Mouse (Mus musculus): ENCODE measurements around the gene Dtx4. TPM values are rescaled to one million over a fixed set of nuclear protein-coding genes. Genes with fewer than 3 reads are reported as not detected.

Dtx4 gene
- polyA plus RNA-seq, 1 experiment from 2014 or later: 1.8 TPM

DNA sequence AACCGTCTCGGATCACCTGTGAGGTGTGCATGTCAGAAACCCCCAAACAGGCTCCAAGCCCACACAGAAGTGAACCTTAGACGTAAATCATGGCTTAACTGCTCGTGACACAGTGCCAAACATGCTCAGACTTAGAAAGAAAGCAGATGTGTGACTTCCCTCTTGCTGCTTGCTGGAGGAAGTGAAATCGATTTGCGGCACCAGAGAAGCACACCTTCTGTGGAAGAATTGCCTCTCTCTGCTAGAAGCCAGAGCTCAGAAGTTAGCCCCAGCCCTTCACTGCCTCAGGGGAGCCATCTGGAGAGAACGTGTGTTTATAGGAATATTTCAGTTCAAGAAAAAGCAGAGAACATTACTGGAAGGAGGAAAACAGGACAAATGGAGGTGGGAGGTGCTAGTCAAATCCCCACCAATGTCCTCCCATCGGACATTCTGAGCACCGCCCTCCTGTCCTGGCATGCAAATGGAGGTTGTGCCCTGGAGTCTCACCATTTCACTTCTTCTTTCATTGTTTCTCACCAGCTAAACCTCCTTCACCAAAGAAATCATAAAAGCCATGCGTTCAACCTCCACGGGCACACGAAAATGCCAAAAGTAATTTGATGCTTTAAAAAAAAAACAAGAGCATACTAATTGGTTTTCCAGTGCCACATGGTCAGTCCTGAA is 43.7 kb downstream of the Dtx4 start:
- Histone ChIP-seq H3K27me3 (ENCODE audit: low read depth, poor library complexity, severe bottlenecking) (no peaks in the 10 kb centered on the region), H3K27ac (peak overlapping the region; percentile 50), H3K4me1 (peaks cover 8% of the 10 kb centered on the region; the same call in 1 of the 2 replicates), H3K4me3 (peak overlapping the region; percentile 33), H3K36me3 (no peaks in the 10 kb centered on the region), H3K9me3 (replicated peaks) (no peaks in the 10 kb centered on the region)
- WGBS: 63% methylated on average over 12 of the region's 12 CpGs
- peak; percentile 40 for DNase-seq (ENCODE audit: low spot score)

DNA sequence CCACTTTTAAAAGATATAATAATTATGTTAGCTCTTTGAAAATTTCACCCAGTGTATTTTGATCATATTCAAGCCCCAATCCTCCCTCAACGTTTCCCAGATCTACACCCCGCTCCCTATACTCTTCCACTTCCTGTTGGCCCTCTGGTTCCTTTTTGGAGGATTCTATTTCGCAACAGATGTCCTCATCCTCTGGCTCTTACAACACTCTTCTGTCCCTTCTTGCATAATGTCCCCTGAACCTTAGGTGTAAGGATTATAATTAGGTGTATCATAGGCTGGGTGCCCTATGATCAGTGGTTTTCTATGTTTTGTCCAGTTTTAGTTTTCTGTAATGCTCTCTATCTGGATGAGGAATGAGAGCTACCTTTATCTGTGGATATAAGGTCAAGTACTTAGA is 56.2 kb downstream of the Dtx4 start:
- WGBS: 90% methylated on average over 3 of the region's 3 CpGs
- no peak overlapping the region for H3K4me3 ChIP-seq

DNA sequence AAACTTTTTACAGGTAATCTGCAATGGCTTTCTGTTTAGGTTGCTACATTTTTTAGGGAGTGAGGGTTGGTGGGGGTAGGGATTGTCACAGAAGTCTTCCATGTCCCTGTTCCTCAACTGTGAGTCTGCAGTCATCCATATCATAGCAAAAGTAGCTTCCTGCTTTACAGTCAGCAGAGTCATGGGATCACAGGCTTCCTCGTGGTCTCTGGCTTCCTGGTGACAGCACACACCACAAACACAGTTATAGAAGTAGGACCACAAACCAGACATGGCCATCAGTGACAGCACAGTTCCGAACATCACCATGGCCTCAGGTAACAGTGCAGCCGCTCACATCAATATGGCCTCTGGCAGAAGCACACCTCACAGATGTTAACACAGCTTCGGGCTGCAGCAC is 58.7 kb downstream of the Dtx4 start:
- H3K27ac ChIP-seq: no peak overlapping the region
- no peaks in the 10 kb centered on the region for H3K4me1 ChIP-seq
- DNase-seq (ENCODE audit: low spot score): no peak
- H3K36me3 ChIP-seq: no peaks in the 10 kb centered on the region
- no peaks in the 10 kb centered on the region for H3K9me3 ChIP-seq (replicated peaks)
- H3K4me3 ChIP-seq: no peak overlapping the region
- whole genome bisulfite sequencing: 89% methylated on average over 4 of the region's 4 CpGs
- no peaks in the 10 kb centered on the region for H3K27me3 ChIP-seq (ENCODE audit: low read depth, poor library complexity, severe bottlenecking)

More for the DNA sequence above, 56.2 kb downstream of the Dtx4 start:
- no peaks in the 10 kb centered on the region for H3K9me3 ChIP-seq (replicated peaks)
- no peak overlapping the region for H3K27ac ChIP-seq
- DNase-seq (ENCODE audit: low spot score): no peak
- no peaks in the 10 kb centered on the region for H3K36me3 ChIP-seq
- H3K27me3 ChIP-seq (ENCODE audit: low read depth, poor library complexity, severe bottlenecking): no peaks in the 10 kb centered on the region
- no peaks in the 10 kb centered on the region for H3K4me1 ChIP-seq

DNA sequence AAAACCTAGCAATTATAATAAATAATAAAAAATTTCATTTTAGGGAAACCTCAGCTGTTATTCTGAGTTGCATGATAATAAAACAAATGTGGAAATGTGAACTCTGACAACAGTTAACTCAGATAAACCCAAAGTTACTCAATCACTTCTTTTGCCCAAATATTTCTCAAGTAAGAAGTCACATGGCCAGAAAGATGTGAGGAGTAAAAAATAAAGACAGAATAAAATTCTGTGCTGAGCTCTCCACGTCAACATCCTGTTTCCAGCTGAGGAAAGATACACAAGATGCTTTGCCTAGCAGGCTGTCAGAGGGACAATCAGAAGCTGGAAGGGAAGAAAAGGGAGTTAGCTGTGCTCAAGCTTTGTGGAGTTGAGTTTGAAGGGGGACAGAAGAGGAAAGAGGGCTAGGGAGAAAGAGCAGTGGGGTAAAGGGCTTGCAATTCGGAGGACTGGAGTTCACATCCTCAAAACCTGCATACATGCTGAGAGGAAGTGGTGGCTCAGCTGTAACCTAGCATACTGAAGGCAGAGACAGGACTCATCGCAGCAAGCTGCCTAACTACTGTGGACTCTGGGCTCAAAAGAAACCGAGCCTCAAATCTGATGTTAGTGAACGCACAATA is 61.0 kb downstream of the Dtx4 start:
- no peaks in the 10 kb centered on the region for H3K9me3 ChIP-seq (replicated peaks)
- DNase-seq (ENCODE audit: low spot score): no peak
- H3K27me3 ChIP-seq (ENCODE audit: low read depth, poor library complexity, severe bottlenecking): no peaks in the 10 kb centered on the region
- no peaks in the 10 kb centered on the region for H3K36me3 ChIP-seq
- WGBS: 86% methylated on average over 5 of the region's 5 CpGs
- H3K4me1 ChIP-seq: no peaks in the 10 kb centered on the region
- H3K27ac ChIP-seq: no peak overlapping the region
- no peak overlapping the region for H3K4me3 ChIP-seq

DNA sequence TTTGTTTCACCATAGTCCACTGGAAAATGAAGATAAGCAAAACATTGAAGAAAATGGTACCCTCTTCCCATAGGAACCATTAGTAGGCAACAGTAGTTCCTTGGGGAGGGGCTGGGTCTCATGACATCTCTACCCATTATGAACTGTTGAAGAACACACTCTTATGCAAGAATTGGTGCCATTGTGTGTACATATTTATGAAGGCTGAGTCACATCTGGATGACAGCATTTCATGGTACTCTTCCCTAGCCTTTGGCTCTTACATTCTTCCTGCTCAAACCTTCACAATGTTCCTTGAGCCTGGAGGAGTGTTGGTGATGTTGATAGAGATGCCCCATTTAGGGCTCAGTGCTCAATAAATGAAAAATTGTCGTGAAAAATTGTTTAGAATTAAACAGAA is 61.7 kb downstream of the Dtx4 start:
- no peak overlapping the region for H3K4me3 ChIP-seq
- H3K36me3 ChIP-seq: no peaks in the 10 kb centered on the region
- no peak for DNase-seq (ENCODE audit: low spot score)
- no peaks in the 10 kb centered on the region for H3K27me3 ChIP-seq (ENCODE audit: low read depth, poor library complexity, severe bottlenecking)
- H3K4me1 ChIP-seq: no peaks in the 10 kb centered on the region
- no peaks in the 10 kb centered on the region for H3K9me3 ChIP-seq (replicated peaks)
- 53% methylated on average over 1 of the region's 1 CpGs for whole genome bisulfite sequencing
- no peak overlapping the region for H3K27ac ChIP-seq

DNA sequence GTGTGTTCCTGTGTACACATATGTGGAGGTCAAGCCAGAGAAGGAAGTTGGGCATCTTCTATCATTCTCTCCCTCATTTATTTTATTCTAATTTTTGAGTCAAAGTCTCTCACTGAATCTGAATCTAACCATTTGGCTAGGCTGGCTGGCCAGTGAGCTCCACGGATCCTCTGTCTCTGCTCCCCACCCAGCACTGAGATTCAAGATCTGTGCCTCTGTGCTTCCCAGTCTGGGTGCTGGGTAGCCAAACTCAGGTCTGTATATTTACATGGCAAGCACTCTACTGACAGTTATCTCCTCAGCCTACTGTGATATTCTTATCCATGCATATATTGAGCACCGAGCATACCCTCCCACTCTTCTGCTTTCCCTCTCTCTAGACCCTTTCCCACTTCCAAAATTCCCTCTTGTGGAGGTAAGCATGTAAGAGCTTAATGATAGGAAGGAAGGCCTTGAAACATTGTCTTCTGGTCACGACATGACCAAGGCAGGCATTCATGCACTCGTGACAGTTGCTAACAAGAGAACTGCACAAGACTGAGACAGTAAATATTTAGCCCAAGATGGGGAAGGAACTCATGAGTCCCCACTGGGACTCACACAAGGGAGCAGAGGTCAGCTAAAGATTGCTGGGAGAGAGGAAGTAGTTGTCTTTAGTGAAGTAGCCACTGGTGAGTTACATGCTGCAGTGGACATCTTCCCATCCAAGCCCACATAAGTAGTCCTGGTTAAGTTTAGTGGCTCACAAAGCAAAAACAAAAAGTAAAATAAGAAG is 65.3 kb downstream of the Dtx4 start:
- Histone ChIP-seq H3K27ac (no peak overlapping the region), H3K9me3 (replicated peaks) (no peaks in the 10 kb centered on the region), H3K27me3 (ENCODE audit: low read depth, poor library complexity, severe bottlenecking) (no peaks in the 10 kb centered on the region), H3K4me3 (no peak overlapping the region), H3K4me1 (no peaks in the 10 kb centered on the region), H3K36me3 (no peaks in the 10 kb centered on the region)
- 82% methylated on average over 4 of the region's 4 CpGs for WGBS
- no peak for DNase-seq (ENCODE audit: low spot score)

DNA sequence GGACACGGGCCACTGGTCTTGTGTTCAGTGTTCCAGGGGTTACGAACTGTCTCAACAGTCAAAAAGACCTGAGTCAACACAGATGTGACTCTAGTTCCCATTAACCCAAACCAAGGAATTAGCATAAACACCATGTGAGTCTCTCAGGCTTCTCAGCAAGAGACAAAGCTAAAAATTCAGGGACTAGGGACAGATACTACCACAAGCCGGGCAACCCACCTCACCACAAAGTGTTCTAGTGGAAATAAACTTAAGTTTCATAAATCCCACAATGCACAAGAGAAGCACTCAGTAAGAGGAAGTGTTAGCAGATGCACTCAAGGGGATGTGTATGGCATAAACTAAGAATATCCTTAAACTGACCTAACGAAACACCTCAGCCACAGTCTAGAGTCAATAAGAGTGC is 66.2 kb downstream of the Dtx4 start:
- Histone ChIP-seq H3K4me3 (no peak overlapping the region), H3K9me3 (replicated peaks) (no peaks in the 10 kb centered on the region), H3K27me3 (ENCODE audit: low read depth, poor library complexity, severe bottlenecking) (no peaks in the 10 kb centered on the region), H3K4me1 (no peaks in the 10 kb centered on the region), H3K36me3 (no peaks in the 10 kb centered on the region), H3K27ac (no peak overlapping the region)
- no peak for DNase-seq (ENCODE audit: low spot score)
- WGBS: 94% methylated on average over 4 of the region's 4 CpGs

DNA sequence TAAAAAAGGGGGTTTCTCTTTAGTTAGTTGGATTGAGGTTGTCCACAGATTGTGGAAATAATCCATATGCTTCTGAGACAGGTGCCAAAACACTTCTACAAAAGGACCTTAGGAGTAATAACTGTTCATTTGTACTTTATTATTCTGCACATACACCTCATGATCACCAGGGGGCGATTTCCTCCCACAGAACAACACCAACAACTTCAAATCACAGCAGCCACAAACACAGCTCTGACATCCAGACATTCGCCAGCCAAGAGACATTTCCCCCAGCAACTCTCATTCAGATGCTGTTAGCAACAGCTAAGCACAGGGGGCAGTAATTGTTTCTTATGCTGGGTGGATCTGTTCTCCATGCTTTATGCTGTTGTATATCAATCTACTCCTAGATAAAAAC is 68.2 kb downstream of the Dtx4 start:
- Histone ChIP-seq H3K36me3 (no peaks in the 10 kb centered on the region), H3K27ac (no peak overlapping the region), H3K4me3 (no peak overlapping the region), H3K27me3 (ENCODE audit: low read depth, poor library complexity, severe bottlenecking) (no peaks in the 10 kb centered on the region), H3K4me1 (no peaks in the 10 kb centered on the region), H3K9me3 (replicated peaks) (no peaks in the 10 kb centered on the region)
- peak; percentile 31 for DNase-seq (ENCODE audit: low spot score)
- WGBS: 13% methylated on average over 2 of the region's 2 CpGs

DNA sequence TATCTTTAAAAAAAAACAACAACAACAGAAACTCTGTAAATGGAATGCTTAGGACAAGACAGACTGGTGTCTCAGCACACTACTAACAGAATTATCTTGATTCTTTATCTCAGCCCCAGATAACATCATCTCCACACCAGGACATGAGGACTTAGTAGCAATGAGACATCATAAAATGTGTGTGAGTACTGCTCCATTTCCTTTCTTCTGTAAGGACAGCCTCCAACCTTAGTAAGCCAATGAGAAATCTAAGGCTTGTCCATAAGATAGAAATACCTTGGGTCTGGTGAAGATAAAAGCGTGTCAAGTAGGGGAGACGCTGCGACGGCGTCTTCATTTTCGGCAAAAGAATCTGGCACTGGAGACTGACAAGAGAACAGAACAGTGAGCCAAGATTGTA is 73.6 kb downstream of the Dtx4 start, which contains the start of gene Pfpl:
Pfpl (plus strand) TSS at position 301 of the 400 bp plus-strand sequence.
- no peak within 1 kb of the TSS for H3K27ac ChIP-seq
- no peak within 1 kb of the TSS for H3K4me3 ChIP-seq
- H3K27me3 ChIP-seq (ENCODE audit: low read depth, poor library complexity, severe bottlenecking): no peaks in the 10 kb centered on the region
- WGBS: 95% methylated on average over 6 of the region's 6 CpGs
- no peaks in the 10 kb centered on the region for H3K4me1 ChIP-seq
- H3K9me3 ChIP-seq (replicated peaks): no peaks in the 10 kb centered on the region
- H3K36me3 ChIP-seq: no peaks in the 10 kb centered on the region
- no peak for DNase-seq (ENCODE audit: low spot score)

DNA sequence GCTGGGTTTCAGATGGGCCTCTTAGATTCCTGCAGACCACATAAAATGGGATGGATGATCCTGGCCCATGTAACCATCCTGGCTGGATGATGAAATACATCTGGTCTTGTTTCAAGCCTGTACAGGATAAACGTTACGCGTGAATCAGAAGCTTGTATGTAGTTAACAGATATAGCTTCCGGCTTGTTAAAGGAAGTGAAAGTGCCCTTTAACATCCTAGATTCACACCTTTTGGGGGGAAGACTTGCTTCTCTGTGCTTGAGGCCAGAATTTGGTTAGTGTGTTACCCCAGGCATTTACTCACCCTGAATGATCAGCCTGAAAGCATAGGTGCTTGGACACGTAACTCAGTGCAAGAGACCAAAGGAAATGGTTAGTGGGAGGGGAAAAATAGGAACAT is 74.2 kb downstream of the Dtx4 start:
- H3K27ac ChIP-seq: no peak overlapping the region
- H3K4me3 ChIP-seq: no peak overlapping the region
- H3K4me1 ChIP-seq: no peaks in the 10 kb centered on the region
- DNase-seq (ENCODE audit: low spot score): no peak
- H3K27me3 ChIP-seq (ENCODE audit: low read depth, poor library complexity, severe bottlenecking): no peaks in the 10 kb centered on the region
- H3K9me3 ChIP-seq (replicated peaks): no peaks in the 10 kb centered on the region
- no peaks in the 10 kb centered on the region for H3K36me3 ChIP-seq
- 89% methylated on average over 5 of the region's 5 CpGs for WGBS

DNA sequence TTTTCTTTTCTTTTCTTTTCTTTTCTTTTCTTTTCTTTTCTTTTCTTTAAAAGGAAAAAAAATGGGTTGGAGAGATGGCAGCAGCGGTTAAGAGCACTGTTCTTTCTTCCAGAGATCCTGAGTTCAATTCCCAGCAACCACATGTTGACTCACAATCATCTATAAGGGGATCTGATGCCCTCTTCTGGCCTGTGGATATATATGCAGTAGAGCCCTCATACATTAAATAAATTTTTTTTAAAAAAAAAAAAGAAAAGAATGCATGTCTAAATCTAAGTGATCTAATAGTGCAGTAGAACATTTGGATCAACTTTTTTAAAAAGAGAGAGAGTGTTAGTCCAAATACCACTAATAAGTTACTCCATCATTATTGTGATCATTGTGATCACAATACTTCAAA is 79.6 kb downstream of the Dtx4 start:
- H3K9me3 ChIP-seq (replicated peaks): no peaks in the 10 kb centered on the region
- H3K27ac ChIP-seq: no peak overlapping the region
- DNase-seq (ENCODE audit: low spot score): no peak
- no peaks in the 10 kb centered on the region for H3K27me3 ChIP-seq (ENCODE audit: low read depth, poor library complexity, severe bottlenecking)
- H3K4me3 ChIP-seq: no peak overlapping the region
- H3K36me3 ChIP-seq: no peaks in the 10 kb centered on the region
- WGBS: 86% methylated on average over 1 of the region's 1 CpGs
- no peaks in the 10 kb centered on the region for H3K4me1 ChIP-seq

DNA sequence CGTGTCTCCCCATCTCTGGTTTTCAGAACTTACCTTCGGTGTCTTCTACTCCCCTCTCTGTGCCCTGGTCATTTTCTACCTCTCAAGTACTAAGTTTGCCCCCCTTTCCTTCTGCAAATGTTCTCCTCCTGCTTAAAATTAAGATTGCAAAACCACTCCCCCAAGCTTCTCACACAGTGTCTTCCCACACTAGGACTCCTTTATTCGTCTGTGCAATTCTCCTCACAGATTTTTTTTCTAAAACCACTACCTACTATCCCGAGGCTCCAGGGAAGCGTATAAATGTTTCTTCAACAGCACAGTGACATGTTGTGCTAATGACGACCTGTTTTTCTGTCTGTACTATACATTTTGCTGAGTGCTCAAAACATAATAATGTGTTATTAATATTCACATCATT is 80.7 kb downstream of the Dtx4 start:
- no peaks in the 10 kb centered on the region for H3K36me3 ChIP-seq
- no peak overlapping the region for H3K4me3 ChIP-seq
- no peaks in the 10 kb centered on the region for H3K9me3 ChIP-seq (replicated peaks)
- DNase-seq (ENCODE audit: low spot score): no peak
- H3K27me3 ChIP-seq (ENCODE audit: low read depth, poor library complexity, severe bottlenecking): no peaks in the 10 kb centered on the region
- no peaks in the 10 kb centered on the region for H3K4me1 ChIP-seq
- no peak overlapping the region for H3K27ac ChIP-seq
- 86% methylated on average over 6 of the region's 6 CpGs for WGBS

DNA sequence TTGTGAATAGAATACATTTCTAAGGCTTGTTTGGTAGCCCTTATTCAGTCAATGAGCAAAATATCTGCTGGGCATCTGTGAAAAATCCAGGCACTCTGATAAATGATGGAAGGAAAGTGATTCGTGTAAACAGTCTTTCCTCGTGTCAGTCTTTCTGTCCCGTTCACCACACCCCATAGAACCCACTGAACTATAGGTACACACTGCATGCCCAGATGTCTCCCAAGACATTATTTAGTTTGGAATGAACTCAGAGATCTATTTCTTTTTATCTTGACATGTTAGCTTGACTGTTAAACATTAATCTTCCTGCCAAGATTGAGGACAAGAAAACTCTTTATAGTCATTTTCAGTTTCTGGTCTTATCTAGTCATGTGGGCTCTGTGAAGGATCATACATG is 82.9 kb downstream of the Dtx4 start:
- Histone ChIP-seq H3K4me1 (no peaks in the 10 kb centered on the region), H3K4me3 (no peak overlapping the region), H3K9me3 (replicated peaks) (no peaks in the 10 kb centered on the region), H3K27me3 (ENCODE audit: low read depth, poor library complexity, severe bottlenecking) (no peaks in the 10 kb centered on the region), H3K36me3 (no peaks in the 10 kb centered on the region), H3K27ac (no peak overlapping the region)
- 89% methylated on average over 3 of the region's 3 CpGs for WGBS
- DNase-seq (ENCODE audit: low spot score): no peak

Measured in limb, embryonic 10.5 days (tissue).